Mouse (Mus musculus) natural killer cell, adult 2 months (primary cell): ENCODE measurements around the gene Lhx1.

Experiments used
- DNase-seq, 2 experiments: peaks; one replicate each; pipeline ENCODE4 v3.0.0; 2022; ENCODE audit warnings: low spot score in 2 of 2

Lhx1 gene

GRCm38 (mm10) chr11:84496901-84497300 lies 28.4 kb downstream of the Lhx1 start:
- no peak for DNase-seq

GRCm38 (mm10) chr11:84495774-84496173 lies 29.6 kb downstream of the Lhx1 start:
- DNase-seq: no peak

- DNase-seq: no peak
Observed at GRCm38 (mm10) chr11:84481661-84482060, 43.7 kb downstream of the Lhx1 start.

- DNase-seq: no peak
Observed at GRCm38 (mm10) chr11:84480451-84480850, 44.9 kb downstream of the Lhx1 start.

GRCm38 (mm10) chr11:84476641-84477040 lies 48.7 kb downstream of the Lhx1 start:
- no peak for DNase-seq

- DNase-seq: no peak
Observed at GRCm38 (mm10) chr11:84475991-84476390, 49.3 kb downstream of the Lhx1 start.

GRCm38 (mm10) chr11:84473093-84473667 lies 52.2 kb downstream of the Lhx1 start:
- no peak for DNase-seq
